Mouse (Mus musculus): ENCODE data around the gene Src. TPM values are rescaled to one million over a fixed set of nuclear protein-coding genes. Genes with fewer than 3 reads are reported as not detected.

The Src gene
- polyA plus RNA-seq, 1 experiment from 2014 or later, result 16.1 TPM

- Histone ChIP-seq H3K36me3 (no peaks in the 10 kb centered on the region), H3K4me3 (no peak overlapping the region), H3K27ac (replicated peaks) (0 out of 2 replicates have a peak overlapping the region, but pooled peaks have one; percentile 71), H3K9me3 (replicated peaks) (no peaks in the 10 kb centered on the region), H3K4me1 (peaks cover 56% of the 10 kb centered on the region), H3K27me3 (ENCODE audit: low read depth, poor library complexity, severe bottlenecking) (peaks cover 34% of the 10 kb centered on the region)
- no peak for DNase-seq (ENCODE audit: low spot score)
These were observed 1.3 kb downstream of the Src start for GRCm38 (mm10) chr2:157419506-157419905.

- Histone ChIP-seq H3K4me3 (no peak overlapping the region), H3K9me3 (replicated peaks) (no peaks in the 10 kb centered on the region), H3K27me3 (ENCODE audit: low read depth, poor library complexity, severe bottlenecking) (peaks cover 34% of the 10 kb centered on the region), H3K4me1 (peaks cover 65% of the 10 kb centered on the region), H3K27ac (replicated peaks) (peak overlapping the region; percentile 5; the same call in 1 of the 2 replicates), H3K36me3 (no peaks in the 10 kb centered on the region)
- WGBS, result 84% methylated on average over 4 of the region's 4 CpGs
- no peak for DNase-seq (ENCODE audit: low spot score)
These were observed 2.2 kb downstream of the Src start for GRCm38 (mm10) chr2:157420404-157420803.

GRCm38 (mm10) chr2:157422062-157422655, 3.9 kb downstream of the Src start:
- H3K4me1 ChIP-seq, result peaks cover 77% of the 10 kb centered on the region
- peaks cover 4% of the 10 kb centered on the region; the same call in 1 of the 2 replicates for H3K36me3 ChIP-seq
- DNase-seq (ENCODE audit: low spot score), result no peak
- no peak overlapping the region for H3K4me3 ChIP-seq
- H3K27me3 ChIP-seq (ENCODE audit: low read depth, poor library complexity, severe bottlenecking), result peaks cover 33% of the 10 kb centered on the region
- H3K27ac ChIP-seq (replicated peaks), result 0 out of 2 replicates have a peak overlapping the region, but pooled peaks have one; percentile 98
- H3K9me3 ChIP-seq (replicated peaks), result no peaks in the 10 kb centered on the region
- 84% methylated on average over 11 of the region's 11 CpGs for WGBS

- peak overlapping the region; percentile 88 for H3K4me3 ChIP-seq
These were observed 4.8 kb downstream of the Src start for GRCm38 (mm10) chr2:157422854-157423705.

GRCm38 (mm10) chr2:157423706-157424125, 5.5 kb downstream of the Src start:
- Histone ChIP-seq H3K9me3 (replicated peaks) (no peaks in the 10 kb centered on the region), H3K4me1 (peaks cover 78% of the 10 kb centered on the region), H3K27ac (replicated peaks) (peak overlapping the region; percentile 98), H3K4me3 (peak overlapping the region; percentile 88), H3K27me3 (ENCODE audit: low read depth, poor library complexity, severe bottlenecking) (peaks cover 21% of the 10 kb centered on the region), H3K36me3 (peaks cover 19% of the 10 kb centered on the region)
- WGBS, result 11% methylated on average over 18 of the region's 21 CpGs
- no peak for DNase-seq (ENCODE audit: low spot score)

More at GRCm38 (mm10) chr2:157422854-157423705, 4.8 kb downstream of the Src start:
- Histone ChIP-seq H3K27me3 (ENCODE audit: low read depth, poor library complexity, severe bottlenecking) (peaks cover 25% of the 10 kb centered on the region), H3K9me3 (replicated peaks) (no peaks in the 10 kb centered on the region), H3K36me3 (peaks cover 13% of the 10 kb centered on the region; the same call in 1 of the 2 replicates), H3K27ac (replicated peaks) (peak overlapping the region; percentile 98), H3K4me1 (peaks cover 79% of the 10 kb centered on the region)
- WGBS, result 46% methylated on average over 11 of the region's 11 CpGs
- DNase-seq (ENCODE audit: low spot score), result peak; percentile 40

- Histone ChIP-seq H3K27me3 (ENCODE audit: low read depth, poor library complexity, severe bottlenecking) (peaks cover 21% of the 10 kb centered on the region), H3K9me3 (replicated peaks) (no peaks in the 10 kb centered on the region), H3K4me1 (peaks cover 72% of the 10 kb centered on the region), H3K27ac (replicated peaks) (peak overlapping the region; percentile 98), H3K4me3 (peak overlapping the region; percentile 88), H3K36me3 (peaks cover 25% of the 10 kb centered on the region)
- 3% methylated on average over 60 of the region's 98 CpGs for WGBS
- DNase-seq (ENCODE audit: low spot score), result peak; percentile 63
These were observed 6.1 kb downstream of the Src start for GRCm38 (mm10) chr2:157424126-157424903.

GRCm38 (mm10) chr2:157424904-157425642, 6.8 kb downstream of the Src start:
- peaks cover 21% of the 10 kb centered on the region for H3K27me3 ChIP-seq (ENCODE audit: low read depth, poor library complexity, severe bottlenecking)
- no peaks in the 10 kb centered on the region for H3K9me3 ChIP-seq (replicated peaks)
- no peak for DNase-seq (ENCODE audit: low spot score)
- WGBS, result 72% methylated on average over 16 of the region's 16 CpGs
- H3K4me1 ChIP-seq, result peaks cover 72% of the 10 kb centered on the region
- H3K4me3 ChIP-seq, result peak overlapping the region; percentile 88
- peaks cover 29% of the 10 kb centered on the region for H3K36me3 ChIP-seq
- peak overlapping the region; percentile 98 for H3K27ac ChIP-seq (replicated peaks)

GRCm38 (mm10) chr2:157425643-157425988, 7.4 kb downstream of the Src start:
- no peak for DNase-seq (ENCODE audit: low spot score)
- H3K36me3 ChIP-seq, result peaks cover 34% of the 10 kb centered on the region
- H3K27ac ChIP-seq (replicated peaks), result no peak overlapping the region
- H3K4me1 ChIP-seq, result peaks cover 68% of the 10 kb centered on the region
- 78% methylated on average over 6 of the region's 6 CpGs for WGBS
- no peaks in the 10 kb centered on the region for H3K9me3 ChIP-seq (replicated peaks)
- H3K27me3 ChIP-seq (ENCODE audit: low read depth, poor library complexity, severe bottlenecking), result peaks cover 21% of the 10 kb centered on the region
- peak overlapping the region; percentile 88; the same call in 1 of the 2 replicates for H3K4me3 ChIP-seq

- 78% methylated on average over 6 of the region's 6 CpGs for WGBS
- H3K4me1 ChIP-seq, result peaks cover 72% of the 10 kb centered on the region
- H3K4me3 ChIP-seq, result no peak overlapping the region
- H3K27ac ChIP-seq (replicated peaks), result no peak overlapping the region
- peaks cover 21% of the 10 kb centered on the region for H3K27me3 ChIP-seq (ENCODE audit: low read depth, poor library complexity, severe bottlenecking)
- H3K36me3 ChIP-seq, result peaks cover 39% of the 10 kb centered on the region
- no peaks in the 10 kb centered on the region for H3K9me3 ChIP-seq (replicated peaks)
- no peak for DNase-seq (ENCODE audit: low spot score)
These were observed 7.9 kb downstream of the Src start for GRCm38 (mm10) chr2:157426171-157426570.

GRCm38 (mm10) chr2:157427164-157427563, 8.9 kb downstream of the Src start:
- Histone ChIP-seq H3K9me3 (replicated peaks) (no peaks in the 10 kb centered on the region), H3K36me3 (peaks cover 49% of the 10 kb centered on the region), H3K27me3 (ENCODE audit: low read depth, poor library complexity, severe bottlenecking) (peaks cover 14% of the 10 kb centered on the region), H3K4me1 (peaks cover 82% of the 10 kb centered on the region), H3K27ac (replicated peaks) (peak overlapping the region; percentile 52; the same call in 1 of the 2 replicates), H3K4me3 (no peak overlapping the region)
- 91% methylated on average over 5 of the region's 5 CpGs for WGBS
- DNase-seq (ENCODE audit: low spot score), result no peak

GRCm38 (mm10) chr2:157428351-157429139, 10.3 kb downstream of the Src start:
- H3K4me1 ChIP-seq, result peaks cover 83% of the 10 kb centered on the region
- no peak for DNase-seq (ENCODE audit: low spot score)
- 90% methylated on average over 13 of the region's 13 CpGs for WGBS
- H3K27me3 ChIP-seq (ENCODE audit: low read depth, poor library complexity, severe bottlenecking), result peaks cover 2% of the 10 kb centered on the region; the same call in 1 of the 2 replicates
- 0 out of 2 replicates have a peak overlapping the region, but pooled peaks have one; percentile 6 for H3K27ac ChIP-seq (replicated peaks)
- H3K4me3 ChIP-seq, result no peak overlapping the region
- no peaks in the 10 kb centered on the region for H3K9me3 ChIP-seq (replicated peaks)
- peaks cover 62% of the 10 kb centered on the region for H3K36me3 ChIP-seq
